Mouse (Mus musculus) lung, adult 2 months (tissue): ENCODE results near the gene Tnfaip8l2.

Experiments
- CTCF ChIP-seq: fragments of 200-500 bp; IDR thresholded peaks from 2 replicates; pipeline ENCODE4 v1.5.1; 2011; ENCODE audit warnings: mild to moderate bottlenecking, low read length, control low read depth; ENCODE audit not compliant: insufficient read depth
- POLR2A ChIP-seq: fragments of 200-500 bp; IDR thresholded peaks from 2 replicates; pipeline ENCODE4 v1.6.1; 2011; ENCODE audit warnings: low read depth, mild to moderate bottlenecking, control low read depth, low read length, borderline replicate concordance; ENCODE audit errors: extremely low read depth

GRCm38 (mm10) chr3:95147924-95148323 lies 5.8 kb upstream of the Tnfaip8l2 start:
- TF ChIP-seq POLR2A: no peak
- TF ChIP-seq CTCF: no peak
